Mouse (Mus musculus): Measurements from ENCODE around the gene St6gal1. TPM values are rescaled to one million over a fixed set of nuclear protein-coding genes. Genes with fewer than 3 reads are reported as not detected.
A peak's percentile ranks its signal among the peaks of the same experiment; 100 is the strongest.

Gene St6gal1
- polyA plus RNA-seq, 1 experiment from 2014 or later, result 29.1 TPM

DNA sequence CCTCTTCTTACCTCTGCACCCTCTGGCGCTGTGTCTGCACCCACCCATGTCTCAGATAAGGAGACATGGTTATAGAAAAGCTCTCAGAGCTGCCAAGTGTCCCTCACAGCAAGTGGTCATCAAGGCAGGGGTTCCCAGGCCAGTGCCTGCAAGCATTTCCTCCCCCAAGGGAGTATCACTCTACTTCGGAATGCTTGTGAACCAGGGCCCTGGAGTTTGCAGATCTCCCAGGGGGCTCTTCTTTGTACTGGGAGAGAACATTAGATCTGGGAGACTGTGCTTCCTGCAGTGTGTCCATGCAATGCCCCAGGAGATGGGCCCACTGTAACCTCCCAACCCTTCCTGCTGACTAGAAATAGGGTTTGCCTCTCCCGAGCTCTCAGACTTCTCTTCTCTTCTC lies 35.0 kb downstream of the St6gal1 start:
- peaks cover 32% of the 10 kb centered on the region for H3K4me1 ChIP-seq (ENCODE audit: control insufficient read depth, insufficient read depth, low read length)
- ATAC-seq (ENCODE audit: insufficient number of reproducible peaks, low FRiP score, low TSS enrichment, low read depth), result no peak

DNA sequence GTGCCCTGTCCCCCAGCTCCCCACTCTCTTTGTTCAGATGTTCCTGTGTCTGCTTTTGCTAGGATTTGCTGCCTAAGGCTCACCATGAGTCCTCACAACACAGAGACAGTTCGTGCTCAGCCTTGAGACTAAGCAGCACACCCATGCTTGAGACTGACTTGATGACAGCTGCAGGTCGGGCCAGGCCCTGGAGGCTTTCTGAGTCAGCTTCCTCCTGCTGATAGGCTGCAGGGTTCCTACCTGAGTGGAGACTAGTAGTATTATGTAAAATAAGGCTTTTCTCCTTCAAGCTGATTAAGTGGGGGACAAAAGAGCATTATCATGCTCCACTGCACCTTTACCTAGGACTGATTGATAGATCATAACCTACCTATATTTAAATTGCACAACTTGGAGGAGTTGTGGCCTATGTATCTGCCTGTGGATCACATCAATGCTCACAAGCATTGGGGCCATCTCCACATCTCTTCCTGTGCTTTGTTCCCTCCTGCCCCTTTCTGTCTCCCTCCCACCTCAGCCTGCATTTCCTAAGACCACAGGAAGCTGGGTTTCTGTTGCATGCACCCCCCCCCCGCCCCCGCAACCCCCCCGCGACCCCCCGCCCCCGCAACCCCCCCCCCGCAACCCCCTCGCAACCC lies 37.7 kb downstream of the St6gal1 start:
- Histone ChIP-seq H3K4me3 (ENCODE audit: low read depth, low read length) (no peak overlapping the region), H3K4me2 (ENCODE audit: low read depth, severe bottlenecking) (no peak overlapping the region), H3K27ac (replicated peaks; ENCODE audit: low read depth, low read length) (no peak overlapping the region), H3K9ac (ENCODE audit: low read length) (no peak overlapping the region), H3K9me3 (ENCODE audit: control insufficient read depth, low read length) (no peaks in the 10 kb centered on the region), H3K36me3 (ENCODE audit: control insufficient read depth, insufficient read depth, low read length) (peaks cover 3% of the 10 kb centered on the region; the same call in 1 of the 2 replicates), H3K4me1 (ENCODE audit: control insufficient read depth, insufficient read depth, low read length) (peaks cover 25% of the 10 kb centered on the region), H3K27me3 (ENCODE audit: control insufficient read depth, insufficient read depth, low read length) (no peaks in the 10 kb centered on the region)
- DNase-seq (ENCODE audit: low spot score), result peak; percentile 24
- 15% methylated on average over 3 of the region's 10 CpGs for WGBS
- no peak for ATAC-seq (ENCODE audit: insufficient number of reproducible peaks, low FRiP score, low TSS enrichment, low read depth)

More for the DNA sequence above, 35.0 kb downstream of the St6gal1 start:
- Histone ChIP-seq H3K27me3 (ENCODE audit: control insufficient read depth, insufficient read depth, low read length) (no peaks in the 10 kb centered on the region), H3K36me3 (ENCODE audit: control insufficient read depth, insufficient read depth, low read length) (peaks cover 3% of the 10 kb centered on the region; the same call in 1 of the 2 replicates), H3K27ac (replicated peaks; ENCODE audit: low read depth, low read length) (no peak overlapping the region), H3K9me3 (ENCODE audit: control insufficient read depth, low read length) (no peaks in the 10 kb centered on the region), H3K9ac (ENCODE audit: low read length) (no peak overlapping the region), H3K4me3 (ENCODE audit: low read depth, low read length) (no peak overlapping the region), H3K4me2 (ENCODE audit: low read depth, severe bottlenecking) (no peak overlapping the region)
- no peak for DNase-seq (ENCODE audit: low spot score)
- 34% methylated on average over 3 of the region's 3 CpGs for WGBS

GRCm38 (mm10) chr16:23262846-23263245 lies 38.3 kb downstream of the St6gal1 start:
- WGBS, result 48% methylated on average over 5 of the region's 5 CpGs
- Histone ChIP-seq H3K27me3 (ENCODE audit: control insufficient read depth, insufficient read depth, low read length) (no peaks in the 10 kb centered on the region), H3K9ac (ENCODE audit: low read length) (no peak overlapping the region), H3K4me1 (ENCODE audit: control insufficient read depth, insufficient read depth, low read length) (peaks cover 24% of the 10 kb centered on the region), H3K27ac (replicated peaks; ENCODE audit: low read depth, low read length) (no peak overlapping the region), H3K9me3 (ENCODE audit: control insufficient read depth, low read length) (no peaks in the 10 kb centered on the region), H3K4me2 (ENCODE audit: low read depth, severe bottlenecking) (no peak overlapping the region), H3K36me3 (ENCODE audit: control insufficient read depth, insufficient read depth, low read length) (peaks cover 3% of the 10 kb centered on the region; the same call in 1 of the 2 replicates), H3K4me3 (ENCODE audit: low read depth, low read length) (no peak overlapping the region)
- DNase-seq (ENCODE audit: low spot score), result no peak
- no peak for ATAC-seq (ENCODE audit: insufficient number of reproducible peaks, low FRiP score, low TSS enrichment, low read depth)

DNA sequence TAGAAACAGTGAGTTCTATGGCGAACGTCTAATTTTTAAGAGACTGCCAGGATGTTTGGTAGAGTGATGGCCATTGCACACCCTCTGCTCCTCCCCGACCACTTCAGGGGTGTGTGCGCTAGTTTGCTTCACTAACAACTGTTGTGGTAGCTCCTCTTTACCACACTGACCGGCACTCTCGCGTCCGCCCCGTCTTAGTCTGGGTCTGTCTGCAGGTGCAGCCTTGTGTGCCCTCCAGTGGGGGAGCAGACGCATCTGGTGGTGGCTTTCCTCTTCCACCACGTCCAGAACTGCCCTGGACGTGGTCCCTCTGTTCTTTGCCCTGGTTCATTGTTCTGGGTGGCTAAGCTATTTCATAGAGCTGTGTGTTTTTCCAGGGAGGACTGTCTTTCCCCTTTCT lies 40.5 kb downstream of the St6gal1 start:
- Histone ChIP-seq H3K9me3 (ENCODE audit: control insufficient read depth, low read length) (no peaks in the 10 kb centered on the region), H3K9ac (ENCODE audit: low read length) (no peak overlapping the region), H3K4me1 (ENCODE audit: control insufficient read depth, insufficient read depth, low read length) (peaks cover 14% of the 10 kb centered on the region), H3K4me2 (ENCODE audit: low read depth, severe bottlenecking) (no peak overlapping the region), H3K36me3 (ENCODE audit: control insufficient read depth, insufficient read depth, low read length) (peaks cover 3% of the 10 kb centered on the region; the same call in 1 of the 2 replicates), H3K4me3 (ENCODE audit: low read depth, low read length) (no peak overlapping the region), H3K27ac (replicated peaks; ENCODE audit: low read depth, low read length) (no peak overlapping the region), H3K27me3 (ENCODE audit: control insufficient read depth, insufficient read depth, low read length) (no peaks in the 10 kb centered on the region)
- ATAC-seq (ENCODE audit: insufficient number of reproducible peaks, low FRiP score, low TSS enrichment, low read depth) (no peak), DNase-seq (ENCODE audit: low spot score) (no peak)
- 87% methylated on average over 12 of the region's 12 CpGs for WGBS

DNA sequence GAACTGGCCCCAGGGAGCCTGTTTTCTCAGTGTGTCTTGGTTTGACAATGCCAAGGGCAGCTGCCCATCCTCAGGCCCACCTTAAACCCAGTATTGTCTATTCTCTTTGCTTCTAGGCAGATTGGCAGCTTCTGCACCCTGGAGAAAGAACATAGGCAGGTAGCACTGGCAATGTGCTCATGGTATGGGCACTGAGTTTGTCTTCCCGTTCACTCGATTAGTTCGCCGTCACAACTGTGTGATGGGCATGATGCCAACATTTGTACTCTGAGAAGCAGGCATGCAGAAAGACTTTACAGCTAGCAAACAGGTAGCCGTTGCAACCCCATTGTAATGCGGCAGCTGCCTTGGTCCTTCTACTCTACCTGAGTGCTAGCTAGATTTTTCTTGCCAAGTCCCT lies 40.9 kb downstream of the St6gal1 start:
- H3K27me3 ChIP-seq (ENCODE audit: control insufficient read depth, insufficient read depth, low read length), result no peaks in the 10 kb centered on the region
- 89% methylated on average over 6 of the region's 6 CpGs for WGBS

GRCm38 (mm10) chr16:23266293-23266692 lies 41.8 kb downstream of the St6gal1 start:
- peaks cover 26% of the 10 kb centered on the region for H3K4me1 ChIP-seq (ENCODE audit: control insufficient read depth, insufficient read depth, low read length)
- DNase-seq (ENCODE audit: low spot score), result no peak
- 94% methylated on average over 11 of the region's 11 CpGs for WGBS

More for the DNA sequence above, 40.9 kb downstream of the St6gal1 start:
- no peak for ATAC-seq (ENCODE audit: insufficient number of reproducible peaks, low FRiP score, low TSS enrichment, low read depth)
- H3K4me1 ChIP-seq (ENCODE audit: control insufficient read depth, insufficient read depth, low read length), result peaks cover 19% of the 10 kb centered on the region
- no peak overlapping the region for H3K9ac ChIP-seq (ENCODE audit: low read length)
- H3K36me3 ChIP-seq (ENCODE audit: control insufficient read depth, insufficient read depth, low read length), result peaks cover 3% of the 10 kb centered on the region; the same call in 1 of the 2 replicates
- no peak overlapping the region for H3K27ac ChIP-seq (replicated peaks; ENCODE audit: low read depth, low read length)
- no peak overlapping the region for H3K4me3 ChIP-seq (ENCODE audit: low read depth, low read length)
- no peak overlapping the region for H3K4me2 ChIP-seq (ENCODE audit: low read depth, severe bottlenecking)
- DNase-seq (ENCODE audit: low spot score), result no peak
- no peaks in the 10 kb centered on the region for H3K9me3 ChIP-seq (ENCODE audit: control insufficient read depth, low read length)

GRCm38 (mm10) chr16:23266896-23267295 lies 42.4 kb downstream of the St6gal1 start:
- no peak overlapping the region for H3K4me2 ChIP-seq (ENCODE audit: low read depth, severe bottlenecking)
- no peak overlapping the region for H3K9ac ChIP-seq (ENCODE audit: low read length)
- H3K27ac ChIP-seq (replicated peaks; ENCODE audit: low read depth, low read length), result no peak overlapping the region
- DNase-seq (ENCODE audit: low spot score), result no peak
- H3K4me3 ChIP-seq (ENCODE audit: low read depth, low read length), result no peak overlapping the region
- 88% methylated on average over 4 of the region's 4 CpGs for whole genome bisulfite sequencing
- no peaks in the 10 kb centered on the region for H3K27me3 ChIP-seq (ENCODE audit: control insufficient read depth, insufficient read depth, low read length)
- ATAC-seq (ENCODE audit: insufficient number of reproducible peaks, low FRiP score, low TSS enrichment, low read depth), result no peak
- peaks cover 3% of the 10 kb centered on the region; the same call in 1 of the 2 replicates for H3K36me3 ChIP-seq (ENCODE audit: control insufficient read depth, insufficient read depth, low read length)
- H3K4me1 ChIP-seq (ENCODE audit: control insufficient read depth, insufficient read depth, low read length), result peaks cover 24% of the 10 kb centered on the region
- no peaks in the 10 kb centered on the region for H3K9me3 ChIP-seq (ENCODE audit: control insufficient read depth, low read length)

More at GRCm38 (mm10) chr16:23266293-23266692, 41.8 kb downstream of the St6gal1 start:
- Histone ChIP-seq H3K36me3 (ENCODE audit: control insufficient read depth, insufficient read depth, low read length) (peaks cover 3% of the 10 kb centered on the region; the same call in 1 of the 2 replicates), H3K4me3 (ENCODE audit: low read depth, low read length) (no peak overlapping the region), H3K4me2 (ENCODE audit: low read depth, severe bottlenecking) (no peak overlapping the region), H3K9ac (ENCODE audit: low read length) (no peak overlapping the region), H3K9me3 (ENCODE audit: control insufficient read depth, low read length) (no peaks in the 10 kb centered on the region), H3K27ac (replicated peaks; ENCODE audit: low read depth, low read length) (no peak overlapping the region), H3K27me3 (ENCODE audit: control insufficient read depth, insufficient read depth, low read length) (no peaks in the 10 kb centered on the region)
- no peak for ATAC-seq (ENCODE audit: insufficient number of reproducible peaks, low FRiP score, low TSS enrichment, low read depth)

DNA sequence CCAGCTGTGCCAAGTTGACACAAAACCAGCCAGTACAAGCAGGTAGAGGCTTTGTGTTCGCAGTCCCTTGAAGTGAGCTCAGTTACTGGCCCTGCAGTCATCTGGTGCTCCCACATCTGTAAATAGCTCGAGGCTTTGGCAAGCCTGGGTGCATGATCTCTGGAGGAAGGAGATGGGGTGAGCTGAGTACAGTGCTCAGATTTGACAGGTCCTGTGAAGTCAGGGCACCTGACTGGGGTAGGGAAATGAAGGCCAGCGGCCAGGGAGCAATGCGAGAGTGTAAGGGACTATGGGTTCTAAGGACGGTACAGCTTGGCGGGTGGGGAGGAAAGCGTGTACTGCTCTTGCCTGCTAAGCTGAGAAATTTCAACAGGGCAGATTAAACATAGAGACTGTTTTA lies 43.7 kb downstream of the St6gal1 start:
- peaks cover 18% of the 10 kb centered on the region for H3K4me1 ChIP-seq (ENCODE audit: control insufficient read depth, insufficient read depth, low read length)

More for the DNA sequence above, 43.7 kb downstream of the St6gal1 start:
- DNase-seq (ENCODE audit: low spot score) (no peak), ATAC-seq (ENCODE audit: insufficient number of reproducible peaks, low FRiP score, low TSS enrichment, low read depth) (no peak)
- Histone ChIP-seq H3K9me3 (ENCODE audit: control insufficient read depth, low read length) (no peaks in the 10 kb centered on the region), H3K27ac (replicated peaks; ENCODE audit: low read depth, low read length) (no peak overlapping the region), H3K9ac (ENCODE audit: low read length) (no peak overlapping the region), H3K4me3 (ENCODE audit: low read depth, low read length) (no peak overlapping the region), H3K36me3 (ENCODE audit: control insufficient read depth, insufficient read depth, low read length) (peaks cover 3% of the 10 kb centered on the region; the same call in 1 of the 2 replicates), H3K27me3 (ENCODE audit: control insufficient read depth, insufficient read depth, low read length) (no peaks in the 10 kb centered on the region), H3K4me2 (ENCODE audit: low read depth, severe bottlenecking) (no peak overlapping the region)
- WGBS, result 88% methylated on average over 7 of the region's 7 CpGs

All from limb, embryonic 11.5 days (tissue).